Mouse (Mus musculus) lung, adult 18-20 months (tissue): ENCODE data around the gene Rnf208.

Experiments
- DNase-seq, 2 experiments: peaks; one replicate each; pipeline ENCODE4 v3.0.0; 2022; ENCODE audit warnings: mixed read lengths in 2 of 2

The Rnf208 gene

GRCm38 (mm10) chr2:25278928-25279882, 37.1 kb downstream of the Rnf208 start:
- peak; percentile 79 to 84 for DNase-seq

GRCm38 (mm10) chr2:25285551-25285950, 43.5 kb downstream of the Rnf208 start:
- no peak for DNase-seq

- peak in 1 of 2 experiments; percentile 37 for DNase-seq
Measured at GRCm38 (mm10) chr2:25286314-25286713, 44.3 kb downstream of the Rnf208 start.

- peak; percentile 76 to 87 for DNase-seq
Measured at GRCm38 (mm10) chr2:25286837-25287636, 45.0 kb downstream of the Rnf208 start.

- DNase-seq, result no peak
Measured at GRCm38 (mm10) chr2:25287927-25288649, 46.0 kb downstream of the Rnf208 start, which contains the start of gene Tmem210. Gene Tmem210 (plus strand): TSS chr2:25288145.

GRCm38 (mm10) chr2:25288734-25289345, 46.8 kb downstream of the Rnf208 start:
- DNase-seq, result peak in 1 of 2 experiments; percentile 18

- peak; percentile 76 to 83 for DNase-seq
Measured at GRCm38 (mm10) chr2:25289651-25290050, 47.6 kb downstream of the Rnf208 start, which contains the start of gene Lrrc26. Gene Lrrc26 (plus strand): TSS chr2:25289915.

- DNase-seq, result peak in 1 of 2 experiments; percentile 13
Measured at GRCm38 (mm10) chr2:25290101-25290815, 48.2 kb downstream of the Rnf208 start.

- DNase-seq, result peak in 1 of 2 experiments; percentile 24
Measured at GRCm38 (mm10) chr2:25290816-25291130, 48.7 kb downstream of the Rnf208 start.

GRCm38 (mm10) chr2:25291184-25292053, 49.4 kb downstream of the Rnf208 start:
- peak in 1 of 2 experiments; percentile 31 for DNase-seq

GRCm38 (mm10) chr2:25292054-25292544, 50.0 kb downstream of the Rnf208 start:
- DNase-seq, result peak; percentile 40 to 52

- DNase-seq, result peak; percentile 62 to 78
Measured at GRCm38 (mm10) chr2:25292856-25293255, 50.8 kb downstream of the Rnf208 start.

- DNase-seq, result no peak
Measured at GRCm38 (mm10) chr2:25293706-25294105, 51.7 kb downstream of the Rnf208 start.
